Mouse (Mus musculus) heart, postnatal 0 days (tissue): ENCODE measurements at regions not wholly inside any gene's neighbourhood (a gene's known extent, or its start where the extent isn't known, plus 50 kb on each side); places are given as distances from the start of the nearest gene placed in this dataset.

Experiments used
- CTCF ChIP-seq: IDR thresholded peaks from 2 replicates; pipeline ENCODE4 v1.5.1; 2016; ENCODE audit warnings: antibody characterized with exemption, control low read depth, low read depth
- EP300 ChIP-seq: IDR thresholded peaks from 2 replicates; pipeline ENCODE4 v1.6.1; 2016; ENCODE audit warnings: antibody characterized with exemption, low read depth

GRCm38 (mm10) chr9:88059005-88059404 lies 268.0 kb upstream of the Nt5e start:
- TF ChIP-seq CTCF: no peak
- TF ChIP-seq EP300: no peak
